Mouse (Mus musculus): ENCODE data around the gene Tnfrsf21. TPM values are rescaled to one million over a fixed set of nuclear protein-coding genes. Genes with fewer than 3 reads are reported as not detected.

Tnfrsf21 gene
- polyA plus RNA-seq, 1 experiment from 2014 or later: 15.0 TPM

GRCm38 (mm10) chr17:43000598-43000997, 15.8 kb upstream of the Tnfrsf21 start:
- H3K4me1 ChIP-seq: no peaks in the 10 kb centered on the region
- H3K27me3 ChIP-seq (ENCODE audit: insufficient read depth, poor library complexity, severe bottlenecking): no peaks in the 10 kb centered on the region
- H3K9me3 ChIP-seq: no peaks in the 10 kb centered on the region
- no peaks in the 10 kb centered on the region for H3K36me3 ChIP-seq
- DNase-seq (ENCODE audit: low spot score): peak; percentile 5
- no peak overlapping the region for H3K4me3 ChIP-seq
- no peak overlapping the region for H3K27ac ChIP-seq
- 86% methylated on average over 7 of the region's 7 CpGs for WGBS

DNA sequence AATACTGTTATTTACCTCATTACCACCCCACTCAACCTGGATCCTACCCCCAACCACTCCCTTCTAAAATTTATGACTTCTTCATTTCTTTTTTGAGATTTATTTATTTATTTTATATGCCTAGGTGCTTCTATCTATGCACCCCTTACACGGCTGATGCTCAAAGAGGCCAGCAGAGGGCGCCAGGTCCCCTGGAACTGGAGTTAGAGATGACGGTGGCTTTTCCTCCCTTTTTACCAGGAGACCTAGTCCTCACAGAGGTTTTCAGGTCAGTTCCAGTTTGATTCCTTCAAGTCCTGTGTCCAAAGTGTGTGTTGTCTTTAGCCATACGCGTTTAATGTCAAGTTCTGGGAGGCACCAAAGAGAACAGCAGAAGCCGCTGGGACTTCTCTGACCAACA, 3.6 kb upstream of the Tnfrsf21 start:
- Histone ChIP-seq H3K4me3 (no peak overlapping the region), H3K36me3 (no peaks in the 10 kb centered on the region), H3K9me3 (no peaks in the 10 kb centered on the region), H3K27me3 (ENCODE audit: insufficient read depth, poor library complexity, severe bottlenecking) (peaks cover 4% of the 10 kb centered on the region; the same call in 1 of the 2 replicates), H3K27ac (no peak overlapping the region), H3K4me1 (peaks cover 6% of the 10 kb centered on the region; the same call in 1 of the 2 replicates)
- WGBS: 19% methylated on average over 6 of the region's 6 CpGs
- peak; percentile 83 for DNase-seq (ENCODE audit: low spot score)

GRCm38 (mm10) chr17:43017341-43018052, 1.1 kb downstream of the Tnfrsf21 start:
- Histone ChIP-seq H3K27me3 (ENCODE audit: insufficient read depth, poor library complexity, severe bottlenecking) (peaks cover 10% of the 10 kb centered on the region; the same call in 1 of the 2 replicates), H3K27ac (peak overlapping the region; percentile 86), H3K9me3 (no peaks in the 10 kb centered on the region), H3K36me3 (no peaks in the 10 kb centered on the region), H3K4me1 (peaks cover 11% of the 10 kb centered on the region; the same call in 1 of the 2 replicates), H3K4me3 (peak overlapping the region; percentile 86)
- peak; percentile 78 for DNase-seq (ENCODE audit: low spot score)
- 2% methylated on average over 39 of the region's 40 CpGs for WGBS

DNA sequence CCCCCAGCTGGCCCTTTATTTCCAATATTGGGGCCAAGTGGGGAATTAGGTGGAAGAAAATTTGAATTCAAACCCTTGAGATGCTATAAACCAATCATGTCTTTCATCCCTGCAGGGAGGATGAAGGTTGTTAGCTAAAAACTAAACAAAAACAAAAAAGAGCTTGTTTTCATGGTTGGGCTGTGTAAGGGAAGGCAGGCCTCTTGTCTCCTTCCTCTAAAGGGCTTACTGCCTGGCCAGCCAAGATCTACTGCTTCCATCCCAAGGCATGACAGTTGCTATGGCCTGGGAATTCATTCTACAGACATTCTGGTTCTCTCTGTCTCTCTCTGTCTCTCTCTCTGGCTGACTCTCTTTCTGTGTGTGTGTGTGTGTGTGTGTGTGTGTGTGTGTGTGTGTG, 1.7 kb downstream of the Tnfrsf21 start:
- peaks cover 11% of the 10 kb centered on the region; the same call in 1 of the 2 replicates for H3K4me1 ChIP-seq
- H3K36me3 ChIP-seq: no peaks in the 10 kb centered on the region
- peaks cover 10% of the 10 kb centered on the region; the same call in 1 of the 2 replicates for H3K27me3 ChIP-seq (ENCODE audit: insufficient read depth, poor library complexity, severe bottlenecking)
- H3K27ac ChIP-seq: peak overlapping the region; percentile 86; the same call in 1 of the 2 replicates
- DNase-seq (ENCODE audit: low spot score): no peak
- H3K9me3 ChIP-seq: no peaks in the 10 kb centered on the region
- H3K4me3 ChIP-seq: peak overlapping the region; percentile 86

- peaks cover 10% of the 10 kb centered on the region; the same call in 1 of the 2 replicates for H3K27me3 ChIP-seq (ENCODE audit: insufficient read depth, poor library complexity, severe bottlenecking)
- no peak overlapping the region for H3K4me3 ChIP-seq
- no peak overlapping the region for H3K27ac ChIP-seq
- WGBS: 90% methylated on average over 9 of the region's 9 CpGs
- no peak for DNase-seq (ENCODE audit: low spot score)
- H3K9me3 ChIP-seq: no peaks in the 10 kb centered on the region
- peaks cover 11% of the 10 kb centered on the region; the same call in 1 of the 2 replicates for H3K4me1 ChIP-seq
- no peaks in the 10 kb centered on the region for H3K36me3 ChIP-seq
Observed at GRCm38 (mm10) chr17:43019660-43020059, 3.3 kb downstream of the Tnfrsf21 start.

DNA sequence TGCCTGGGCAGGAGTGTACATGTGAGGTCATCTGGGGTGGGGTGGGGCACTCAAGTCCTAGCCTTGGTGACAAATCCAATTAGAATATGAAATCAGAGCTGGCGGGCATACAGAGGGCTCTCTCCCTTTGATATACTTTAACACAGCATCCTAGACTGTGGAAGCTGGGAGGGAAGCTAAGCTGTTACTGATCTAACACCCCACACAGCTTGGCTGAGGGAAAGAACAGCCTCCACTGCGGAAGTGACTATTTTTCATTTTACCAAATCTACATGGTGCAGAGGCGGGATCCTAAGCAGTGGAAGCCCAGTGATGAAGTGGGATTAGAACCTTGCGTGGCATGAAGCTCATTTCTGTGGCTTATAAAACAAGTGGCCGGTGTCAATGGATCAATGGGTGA, 4.7 kb downstream of the Tnfrsf21 start:
- Histone ChIP-seq H3K36me3 (no peaks in the 10 kb centered on the region), H3K27me3 (ENCODE audit: insufficient read depth, poor library complexity, severe bottlenecking) (peaks cover 10% of the 10 kb centered on the region; the same call in 1 of the 2 replicates), H3K4me3 (no peak overlapping the region), H3K27ac (no peak overlapping the region), H3K4me1 (peaks cover 11% of the 10 kb centered on the region; the same call in 1 of the 2 replicates), H3K9me3 (no peaks in the 10 kb centered on the region)
- WGBS: 90% methylated on average over 5 of the region's 5 CpGs
- no peak for DNase-seq (ENCODE audit: low spot score)

DNA sequence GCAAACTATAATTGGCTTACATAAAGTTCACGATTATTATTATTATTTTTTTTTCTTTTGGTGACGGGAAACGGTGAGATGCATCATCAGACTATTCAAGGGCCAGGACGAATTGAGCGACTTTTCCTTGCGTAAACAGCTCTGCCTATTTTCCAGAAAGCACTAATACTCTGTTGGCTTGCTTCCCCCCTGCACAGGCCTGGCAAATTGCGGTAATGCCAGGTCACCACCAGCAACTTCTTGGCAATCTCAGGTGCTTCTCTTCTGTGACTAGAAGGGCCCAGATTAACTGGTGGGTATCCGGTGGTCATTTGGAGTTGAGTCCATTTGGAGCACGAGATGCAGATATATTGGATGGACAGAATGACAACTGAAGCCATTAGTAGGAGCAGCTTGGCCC, 5.7 kb downstream of the Tnfrsf21 start:
- Histone ChIP-seq H3K4me1 (peaks cover 11% of the 10 kb centered on the region; the same call in 1 of the 2 replicates), H3K27ac (no peak overlapping the region), H3K27me3 (ENCODE audit: insufficient read depth, poor library complexity, severe bottlenecking) (peaks cover 10% of the 10 kb centered on the region; the same call in 1 of the 2 replicates), H3K9me3 (no peaks in the 10 kb centered on the region), H3K36me3 (no peaks in the 10 kb centered on the region), H3K4me3 (no peak overlapping the region)
- DNase-seq (ENCODE audit: low spot score): no peak
- WGBS: 89% methylated on average over 9 of the region's 9 CpGs

DNA sequence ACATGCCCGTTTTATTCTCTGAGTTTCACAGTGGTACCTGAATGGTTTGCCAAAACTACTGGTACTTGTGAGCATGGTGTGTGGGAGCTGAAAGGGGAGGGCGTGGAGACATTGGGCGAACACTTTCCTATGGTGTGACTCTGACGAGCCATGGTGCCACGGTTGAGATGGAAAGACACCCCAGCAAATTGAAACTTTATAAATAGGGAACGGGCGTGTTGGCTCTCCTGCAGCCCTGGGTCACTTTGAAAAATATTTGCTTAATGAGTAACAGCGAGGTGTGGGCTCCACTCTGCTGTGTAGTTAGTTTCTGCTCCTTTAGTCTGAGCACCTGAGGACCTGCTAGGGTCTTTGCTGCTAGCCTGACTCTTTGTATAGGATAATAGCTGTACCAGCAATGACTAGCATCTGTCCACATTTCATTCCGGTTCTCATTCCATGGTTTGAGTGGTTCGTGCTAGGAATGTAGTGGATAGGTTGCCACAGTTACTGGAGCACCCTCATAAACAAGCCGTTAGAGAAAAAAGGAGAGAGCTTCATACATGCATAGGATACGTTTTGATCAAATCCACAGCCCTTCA, 7.4 kb downstream of the Tnfrsf21 start:
- H3K27ac ChIP-seq: no peak overlapping the region
- H3K27me3 ChIP-seq (ENCODE audit: insufficient read depth, poor library complexity, severe bottlenecking): peaks cover 5% of the 10 kb centered on the region; the same call in 1 of the 2 replicates
- H3K4me3 ChIP-seq: no peak overlapping the region
- WGBS: 85% methylated on average over 12 of the region's 12 CpGs
- no peak for DNase-seq (ENCODE audit: low spot score)
- no peaks in the 10 kb centered on the region for H3K9me3 ChIP-seq
- H3K36me3 ChIP-seq: no peaks in the 10 kb centered on the region
- H3K4me1 ChIP-seq: no peaks in the 10 kb centered on the region

GRCm38 (mm10) chr17:43024531-43024930, 8.2 kb downstream of the Tnfrsf21 start:
- DNase-seq (ENCODE audit: low spot score): no peak
- Histone ChIP-seq H3K36me3 (no peaks in the 10 kb centered on the region), H3K9me3 (no peaks in the 10 kb centered on the region), H3K27ac (peak overlapping the region; percentile 65; the same call in 1 of the 2 replicates), H3K4me1 (no peaks in the 10 kb centered on the region), H3K27me3 (ENCODE audit: insufficient read depth, poor library complexity, severe bottlenecking) (no peaks in the 10 kb centered on the region), H3K4me3 (no peak overlapping the region)
- WGBS: 80% methylated on average over 3 of the region's 3 CpGs

GRCm38 (mm10) chr17:43025048-43025447, 8.7 kb downstream of the Tnfrsf21 start:
- H3K9me3 ChIP-seq: no peaks in the 10 kb centered on the region
- H3K36me3 ChIP-seq: no peaks in the 10 kb centered on the region
- no peaks in the 10 kb centered on the region for H3K27me3 ChIP-seq (ENCODE audit: insufficient read depth, poor library complexity, severe bottlenecking)
- H3K27ac ChIP-seq: peak overlapping the region; percentile 65; the same call in 1 of the 2 replicates
- DNase-seq (ENCODE audit: low spot score): peak; percentile 80
- no peaks in the 10 kb centered on the region for H3K4me1 ChIP-seq
- 74% methylated on average over 6 of the region's 6 CpGs for WGBS
- no peak overlapping the region for H3K4me3 ChIP-seq

- no peaks in the 10 kb centered on the region for H3K9me3 ChIP-seq
- H3K36me3 ChIP-seq: no peaks in the 10 kb centered on the region
- no peak for DNase-seq (ENCODE audit: low spot score)
- no peaks in the 10 kb centered on the region for H3K27me3 ChIP-seq (ENCODE audit: insufficient read depth, poor library complexity, severe bottlenecking)
- H3K4me1 ChIP-seq: no peaks in the 10 kb centered on the region
- no peak overlapping the region for H3K4me3 ChIP-seq
- 90% methylated on average over 22 of the region's 22 CpGs for WGBS
- peak overlapping the region; percentile 62 for H3K27ac ChIP-seq
Observed at GRCm38 (mm10) chr17:43025819-43026593, 9.7 kb downstream of the Tnfrsf21 start.

GRCm38 (mm10) chr17:43026708-43027107, 10.4 kb downstream of the Tnfrsf21 start:
- H3K27me3 ChIP-seq (ENCODE audit: insufficient read depth, poor library complexity, severe bottlenecking): no peaks in the 10 kb centered on the region
- no peaks in the 10 kb centered on the region for H3K36me3 ChIP-seq
- no peak for DNase-seq (ENCODE audit: low spot score)
- no peaks in the 10 kb centered on the region for H3K9me3 ChIP-seq
- H3K4me1 ChIP-seq: no peaks in the 10 kb centered on the region
- 88% methylated on average over 4 of the region's 4 CpGs for WGBS
- H3K4me3 ChIP-seq: no peak overlapping the region
- H3K27ac ChIP-seq: no peak overlapping the region

GRCm38 (mm10) chr17:43029546-43029945, 13.2 kb downstream of the Tnfrsf21 start:
- H3K27me3 ChIP-seq (ENCODE audit: insufficient read depth, poor library complexity, severe bottlenecking): no peaks in the 10 kb centered on the region
- no peak overlapping the region for H3K4me3 ChIP-seq
- 78% methylated on average over 3 of the region's 3 CpGs for WGBS
- no peak overlapping the region for H3K27ac ChIP-seq
- H3K4me1 ChIP-seq: no peaks in the 10 kb centered on the region
- no peaks in the 10 kb centered on the region for H3K9me3 ChIP-seq
- H3K36me3 ChIP-seq: no peaks in the 10 kb centered on the region
- no peak for DNase-seq (ENCODE audit: low spot score)

Data from heart, embryonic 10.5 days (tissue).